Mouse (Mus musculus): ENCODE data around the gene Ywhae. TPM values are rescaled to one million over a fixed set of nuclear protein-coding genes. Genes with fewer than 3 reads are reported as not detected.

Gene Ywhae
- total RNA-seq (2014; fragmentation: Nextera tagmentation) (1,033 and 1,159 TPM in 2 replicates), total RNA-seq (2017) (118 and 219 TPM in 2 replicates), polyA plus RNA-seq (2012) (489 and 577 TPM in 2 replicates)

DNA sequence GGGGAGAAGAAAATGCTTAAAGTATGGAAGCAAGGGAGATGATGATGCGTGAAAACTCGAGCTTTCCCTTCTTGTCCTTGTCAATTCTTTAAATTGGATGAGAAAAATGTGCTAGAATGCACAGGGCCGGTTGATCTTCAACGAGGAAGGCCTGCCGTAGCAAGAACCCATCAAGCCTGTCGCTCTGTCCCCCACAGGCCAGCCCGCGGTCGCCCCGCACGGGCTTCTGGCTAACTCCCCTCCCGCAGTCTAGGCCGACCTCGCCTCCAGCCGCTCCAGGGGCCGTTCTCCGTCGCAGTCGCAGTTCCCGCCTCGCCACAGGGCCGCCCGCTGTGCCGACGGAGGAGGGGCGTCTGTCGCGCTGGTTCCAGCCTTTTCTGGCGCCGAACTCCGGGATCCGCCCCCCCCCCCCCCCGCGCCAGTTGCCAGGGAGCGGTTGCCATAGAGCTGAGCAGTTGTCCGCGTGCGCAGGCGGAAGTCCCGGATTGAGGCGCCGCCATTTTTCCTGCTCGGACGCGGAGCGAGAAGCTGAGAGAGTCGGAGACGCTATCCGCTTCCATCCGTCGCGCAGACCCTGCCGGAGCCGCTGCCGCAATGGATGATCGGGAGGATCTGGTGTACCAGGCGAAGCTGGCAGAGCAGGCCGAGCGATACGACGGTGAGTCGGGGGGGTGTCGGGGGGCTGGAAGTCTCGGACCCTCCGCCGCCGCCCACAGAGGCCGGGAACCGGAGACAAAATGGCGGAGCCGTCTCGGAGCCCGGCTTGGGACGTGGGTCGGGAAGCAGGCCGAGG lies at the start of gene Ywhae:
Ywhae (plus strand) TSS at position 436 of the 793 bp plus-strand sequence.
- DNase-seq (ENCODE audit: low spot score): peak; percentile 92

DNA sequence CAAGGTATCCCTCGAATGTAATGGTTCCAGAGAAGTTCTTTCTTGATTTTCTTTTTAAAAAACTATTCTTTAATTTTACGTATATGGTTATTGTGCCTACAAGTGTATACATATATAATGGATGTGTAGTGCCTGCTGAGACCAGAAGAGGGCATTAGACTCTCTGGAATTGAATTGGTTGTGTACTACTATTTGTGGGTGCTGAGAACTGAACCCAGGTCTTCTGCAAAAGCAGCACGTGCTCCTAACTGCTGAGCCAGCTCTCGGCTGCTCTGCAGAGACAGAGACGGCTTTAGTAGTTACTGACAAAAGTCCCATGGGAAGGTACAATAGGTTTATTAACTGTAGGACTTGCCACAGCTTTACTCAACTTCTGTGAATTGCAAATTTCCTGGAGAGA lies 48.2 kb upstream of the Ywhae start:
- Histone ChIP-seq H3K36me3 (replicated peaks) (peaks cover 69% of the 10 kb centered on the region), H3K9me3 (replicated peaks) (peaks cover 3% of the 10 kb centered on the region), H3K27me3 (ENCODE audit: insufficient read depth, low read length) (no peaks in the 10 kb centered on the region), H3K4me1 (ENCODE audit: insufficient read depth, low read depth, low read length) (peaks cover 44% of the 10 kb centered on the region), H3K4me3 (ENCODE audit: low read depth, low read length) (no peak overlapping the region)
- DNase-seq (ENCODE audit: low spot score) (no peak), ATAC-seq (ENCODE audit: extremely low read depth, insufficient number of reproducible peaks, low FRiP score, poor library complexity, severe bottlenecking) (no peak)
- TF ChIP-seq TAL1 (conservative IDR thresholded peaks at IDR 0.05; ENCODE audit: low read depth, low read length): no peak
- no peak for TF ChIP-seq GATA1 (IDR thresholded peaks at IDR 0.05; ENCODE audit: borderline replicate concordance, low read length)
- no peak for TF ChIP-seq GATA2 (IDR thresholded peaks at IDR 0.05; ENCODE audit: borderline replicate concordance, low read depth, low read length)
- TF ChIP-seq POLR2AphosphoS5 (IDR thresholded peaks at IDR 0.05; ENCODE audit: insufficient replicate concordance, low read depth, low read length): no peak

More for the DNA sequence above, at the start of gene Ywhae:
- TF ChIP-seq GATA1 (IDR thresholded peaks at IDR 0.05; ENCODE audit: borderline replicate concordance, low read length) (no peak), TAL1 (conservative IDR thresholded peaks at IDR 0.05; ENCODE audit: low read depth, low read length) (no peak), POLR2AphosphoS5 (IDR thresholded peaks at IDR 0.05; ENCODE audit: insufficient replicate concordance, low read depth, low read length) (no peak), GATA2 (IDR thresholded peaks at IDR 0.05; ENCODE audit: borderline replicate concordance, low read depth, low read length) (no peak), CTCF (IDR thresholded peaks at IDR 0.05; ENCODE audit: low read depth, low read length) (no peak)
- Histone ChIP-seq H3K27me3 (ENCODE audit: insufficient read depth, low read length) (0 out of 2 replicates have a peak, but pooled peaks cover 2% of the 10 kb centered on the region), H3K36me3 (replicated peaks) (peaks cover 23% of the 10 kb centered on the region), H3K4me3 (ENCODE audit: low read depth, low read length) (peak within 1 kb of the TSS; percentile 91), H3K4me1 (ENCODE audit: insufficient read depth, low read depth, low read length) (peaks cover 47% of the 10 kb centered on the region), H3K9me3 (replicated peaks) (no peaks in the 10 kb centered on the region)
- ATAC-seq (ENCODE audit: extremely low read depth, insufficient number of reproducible peaks, low FRiP score, poor library complexity, severe bottlenecking): peak; percentile 70

DNA sequence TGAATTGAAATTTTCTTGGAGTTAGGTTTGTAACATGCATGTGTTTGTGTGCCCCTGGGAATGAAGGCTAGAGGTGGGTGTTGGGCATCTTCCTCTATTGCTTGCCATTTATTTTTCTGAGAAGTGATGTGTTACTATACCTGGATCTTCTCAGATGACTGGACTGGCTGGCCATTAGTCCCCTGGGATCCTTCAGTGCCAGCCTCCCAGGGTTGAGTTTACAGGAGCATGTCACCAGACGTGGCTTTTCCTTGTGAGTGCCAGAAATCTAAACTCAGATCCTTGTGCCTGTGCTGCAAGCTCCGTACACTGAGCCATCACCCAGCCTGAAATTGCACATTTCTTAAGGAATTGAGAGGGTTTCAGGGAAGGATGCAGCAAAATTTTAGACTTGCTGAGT lies 47.7 kb upstream of the Ywhae start:
- no peaks in the 10 kb centered on the region for H3K27me3 ChIP-seq (ENCODE audit: insufficient read depth, low read length)
- no peak for DNase-seq (ENCODE audit: low spot score)
- peaks cover 46% of the 10 kb centered on the region for H3K4me1 ChIP-seq (ENCODE audit: insufficient read depth, low read depth, low read length)
- ATAC-seq (ENCODE audit: extremely low read depth, insufficient number of reproducible peaks, low FRiP score, poor library complexity, severe bottlenecking): no peak
- peaks cover 3% of the 10 kb centered on the region for H3K9me3 ChIP-seq (replicated peaks)
- TF ChIP-seq GATA1 (IDR thresholded peaks at IDR 0.05; ENCODE audit: borderline replicate concordance, low read length): no peak
- no peak for TF ChIP-seq POLR2AphosphoS5 (IDR thresholded peaks at IDR 0.05; ENCODE audit: insufficient replicate concordance, low read depth, low read length)
- no peak for TF ChIP-seq TAL1 (conservative IDR thresholded peaks at IDR 0.05; ENCODE audit: low read depth, low read length)
- no peak for TF ChIP-seq CTCF (IDR thresholded peaks at IDR 0.05; ENCODE audit: low read depth, low read length)
- TF ChIP-seq GATA2 (IDR thresholded peaks at IDR 0.05; ENCODE audit: borderline replicate concordance, low read depth, low read length): no peak
- H3K4me3 ChIP-seq (ENCODE audit: low read depth, low read length): no peak overlapping the region
- H3K36me3 ChIP-seq (replicated peaks): peaks cover 74% of the 10 kb centered on the region

DNA sequence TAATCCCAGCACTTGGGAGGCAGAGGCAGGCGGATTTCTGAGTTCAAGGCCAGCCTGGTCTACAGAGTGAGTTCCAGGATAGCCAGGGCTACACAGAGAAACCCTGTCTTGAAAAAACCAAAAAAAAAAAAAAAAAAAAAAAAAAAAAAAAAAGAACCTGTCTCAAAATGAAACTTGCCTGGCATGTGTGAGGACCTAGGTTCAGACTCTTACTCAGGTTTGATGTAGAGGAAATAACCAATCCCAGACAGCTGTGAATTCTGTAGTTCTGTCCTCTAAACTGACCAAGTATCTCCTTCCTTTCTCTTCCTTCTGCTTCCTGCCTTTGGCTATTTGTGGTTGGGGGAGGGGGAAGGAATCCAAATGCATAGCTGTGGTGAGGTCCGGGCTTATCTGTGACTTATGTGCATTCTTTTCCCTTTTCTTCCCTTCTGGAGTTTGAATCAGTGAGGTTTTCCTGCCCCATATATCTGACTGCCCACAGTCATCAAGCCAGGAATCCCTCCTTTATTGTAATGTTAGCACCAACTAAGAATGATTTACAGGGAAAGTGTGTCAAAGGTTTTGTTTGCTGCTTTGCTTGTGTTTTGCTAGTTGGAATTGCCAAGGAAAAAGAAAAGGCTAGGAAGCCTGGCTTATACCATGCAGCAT lies 45.2 kb upstream of the Ywhae start:
- H3K36me3 ChIP-seq (replicated peaks): peaks cover 90% of the 10 kb centered on the region
- H3K4me1 ChIP-seq (ENCODE audit: insufficient read depth, low read depth, low read length): peaks cover 32% of the 10 kb centered on the region
- ATAC-seq (ENCODE audit: extremely low read depth, insufficient number of reproducible peaks, low FRiP score, poor library complexity, severe bottlenecking): no peak
- H3K9me3 ChIP-seq (replicated peaks): peaks cover 3% of the 10 kb centered on the region
- no peaks in the 10 kb centered on the region for H3K27me3 ChIP-seq (ENCODE audit: insufficient read depth, low read length)
- TF ChIP-seq CTCF (IDR thresholded peaks at IDR 0.05; ENCODE audit: low read depth, low read length) (no peak), GATA1 (IDR thresholded peaks at IDR 0.05; ENCODE audit: borderline replicate concordance, low read length) (no peak), TAL1 (conservative IDR thresholded peaks at IDR 0.05; ENCODE audit: low read depth, low read length) (no peak), POLR2AphosphoS5 (IDR thresholded peaks at IDR 0.05; ENCODE audit: insufficient replicate concordance, low read depth, low read length) (no peak), GATA2 (IDR thresholded peaks at IDR 0.05; ENCODE audit: borderline replicate concordance, low read depth, low read length) (no peak)
- no peak for DNase-seq (ENCODE audit: low spot score)
- H3K4me3 ChIP-seq (ENCODE audit: low read depth, low read length): no peak overlapping the region

DNA sequence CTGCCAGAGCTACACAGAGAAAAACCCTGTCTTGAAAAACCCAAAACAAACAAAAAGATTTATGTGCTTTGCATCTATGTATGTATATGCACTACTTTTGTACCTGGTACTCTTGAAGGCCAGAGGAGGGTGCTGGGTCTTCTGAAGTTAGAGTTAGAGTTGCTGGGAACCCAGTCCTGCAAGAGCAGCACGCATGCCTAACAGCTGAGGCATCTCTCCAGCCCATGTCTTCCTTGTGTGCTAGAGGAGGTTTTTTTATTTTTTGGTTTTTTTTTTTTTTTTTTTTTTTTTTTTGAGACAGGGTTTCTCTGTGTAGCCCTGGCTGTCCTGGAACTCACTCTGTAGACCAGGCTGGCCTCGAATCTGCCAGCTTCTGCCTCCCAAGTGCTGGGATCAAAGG lies 44.5 kb upstream of the Ywhae start:
- Histone ChIP-seq H3K4me1 (ENCODE audit: insufficient read depth, low read depth, low read length) (peaks cover 29% of the 10 kb centered on the region), H3K9me3 (replicated peaks) (peaks cover 3% of the 10 kb centered on the region), H3K36me3 (replicated peaks) (peaks cover 91% of the 10 kb centered on the region), H3K27me3 (ENCODE audit: insufficient read depth, low read length) (no peaks in the 10 kb centered on the region), H3K4me3 (ENCODE audit: low read depth, low read length) (no peak overlapping the region)
- ATAC-seq (ENCODE audit: extremely low read depth, insufficient number of reproducible peaks, low FRiP score, poor library complexity, severe bottlenecking): no peak
- TF ChIP-seq GATA2 (IDR thresholded peaks at IDR 0.05; ENCODE audit: borderline replicate concordance, low read depth, low read length) (no peak), CTCF (IDR thresholded peaks at IDR 0.05; ENCODE audit: low read depth, low read length) (no peak), GATA1 (IDR thresholded peaks at IDR 0.05; ENCODE audit: borderline replicate concordance, low read length) (no peak), TAL1 (conservative IDR thresholded peaks at IDR 0.05; ENCODE audit: low read depth, low read length) (no peak), POLR2AphosphoS5 (IDR thresholded peaks at IDR 0.05; ENCODE audit: insufficient replicate concordance, low read depth, low read length) (no peak)
- DNase-seq (ENCODE audit: low spot score): no peak

- Histone ChIP-seq H3K9me3 (replicated peaks) (no peaks in the 10 kb centered on the region), H3K4me1 (ENCODE audit: insufficient read depth, low read depth, low read length) (peaks cover 24% of the 10 kb centered on the region), H3K36me3 (replicated peaks) (peaks cover 91% of the 10 kb centered on the region), H3K27me3 (ENCODE audit: insufficient read depth, low read length) (no peaks in the 10 kb centered on the region), H3K4me3 (ENCODE audit: low read depth, low read length) (no peak overlapping the region)
- DNase-seq (ENCODE audit: low spot score): no peak
- ATAC-seq (ENCODE audit: extremely low read depth, insufficient number of reproducible peaks, low FRiP score, poor library complexity, severe bottlenecking): no peak
- TF ChIP-seq POLR2AphosphoS5 (IDR thresholded peaks at IDR 0.05; ENCODE audit: insufficient replicate concordance, low read depth, low read length): no peak
- TF ChIP-seq CTCF (IDR thresholded peaks at IDR 0.05; ENCODE audit: low read depth, low read length): no peak
- no peak for TF ChIP-seq GATA1 (IDR thresholded peaks at IDR 0.05; ENCODE audit: borderline replicate concordance, low read length)
- TF ChIP-seq GATA2 (IDR thresholded peaks at IDR 0.05; ENCODE audit: borderline replicate concordance, low read depth, low read length): no peak
- no peak for TF ChIP-seq TAL1 (conservative IDR thresholded peaks at IDR 0.05; ENCODE audit: low read depth, low read length)
Measured at GRCm38 (mm10) chr11:75689977-75690376, 42.7 kb upstream of the Ywhae start.

Data from G1E (cell line).